Mouse (Mus musculus): ENCODE measurements around the gene Mre11a. TPM values are rescaled to one million over a fixed set of nuclear protein-coding genes. Genes with fewer than 3 reads are reported as not detected.

Mre11a gene
- polyA plus RNA-seq, 1 experiment from 2014 or later: 35.9 TPM

GRCm38 (mm10) chr9:14856922-14857654, 72.6 kb downstream of the Mre11a start:
- Histone ChIP-seq H3K9me3 (no peaks in the 10 kb centered on the region), H3K4me1 (replicated peaks) (peaks cover 12% of the 10 kb centered on the region), H3K27me3 (peaks cover 52% of the 10 kb centered on the region), H3K9ac (replicated peaks) (no peak overlapping the region), H3K36me3 (no peaks in the 10 kb centered on the region), H3K4me3 (replicated peaks) (no peak overlapping the region), H3K4me2 (no peak overlapping the region), H3K27ac (no peak overlapping the region)
- ATAC-seq (ENCODE audit: insufficient number of reproducible peaks, insufficient read depth, low FRiP score, low TSS enrichment, low read depth): no peak
- WGBS: 54% methylated on average over 4 of the region's 4 CpGs

- H3K4me2 ChIP-seq: no peak overlapping the region
- H3K36me3 ChIP-seq: no peaks in the 10 kb centered on the region
- no peak overlapping the region for H3K27ac ChIP-seq
- H3K27me3 ChIP-seq: peaks cover 63% of the 10 kb centered on the region
- H3K9me3 ChIP-seq: no peaks in the 10 kb centered on the region
- H3K4me1 ChIP-seq (replicated peaks): peaks cover 12% of the 10 kb centered on the region
- WGBS: 71% methylated on average over 7 of the region's 7 CpGs
- ATAC-seq (ENCODE audit: insufficient number of reproducible peaks, insufficient read depth, low FRiP score, low TSS enrichment, low read depth): no peak
- H3K9ac ChIP-seq (replicated peaks): no peak overlapping the region
- H3K4me3 ChIP-seq (replicated peaks): no peak overlapping the region
Observed at GRCm38 (mm10) chr9:14858170-14858706, 73.8 kb downstream of the Mre11a start.

GRCm38 (mm10) chr9:14858782-14859181, 74.3 kb downstream of the Mre11a start:
- H3K9me3 ChIP-seq: no peaks in the 10 kb centered on the region
- no peak overlapping the region for H3K27ac ChIP-seq
- H3K36me3 ChIP-seq: no peaks in the 10 kb centered on the region
- H3K4me2 ChIP-seq: no peak overlapping the region
- H3K4me1 ChIP-seq (replicated peaks): peaks cover 12% of the 10 kb centered on the region
- WGBS: 83% methylated on average over 3 of the region's 3 CpGs
- no peak overlapping the region for H3K4me3 ChIP-seq (replicated peaks)
- H3K9ac ChIP-seq (replicated peaks): no peak overlapping the region
- peaks cover 68% of the 10 kb centered on the region for H3K27me3 ChIP-seq
- no peak for ATAC-seq (ENCODE audit: insufficient number of reproducible peaks, insufficient read depth, low FRiP score, low TSS enrichment, low read depth)

- peak; percentile 91 for ATAC-seq (ENCODE audit: insufficient number of reproducible peaks, insufficient read depth, low FRiP score, low TSS enrichment, low read depth)
- Histone ChIP-seq H3K4me3 (replicated peaks) (peak within 1 kb of the TSS; percentile 44), H3K9ac (replicated peaks) (peak within 1 kb of the TSS; percentile 50), H3K9me3 (no peaks in the 10 kb centered on the region), H3K27ac (no peak within 1 kb of the TSS), H3K4me1 (replicated peaks) (peaks cover 12% of the 10 kb centered on the region), H3K27me3 (peaks cover 76% of the 10 kb centered on the region), H3K36me3 (no peaks in the 10 kb centered on the region), H3K4me2 (peak within 1 kb of the TSS; percentile 86)
- WGBS: 3% methylated on average over 47 of the region's 47 CpGs
Observed at GRCm38 (mm10) chr9:14859868-14860639, 75.6 kb downstream of the Mre11a start, which contains the start of gene Gpr83. TSS of gene Gpr83 (plus strand) at chr9:14860210.

- no peak for ATAC-seq (ENCODE audit: insufficient number of reproducible peaks, insufficient read depth, low FRiP score, low TSS enrichment, low read depth)
- Histone ChIP-seq H3K27me3 (peaks cover 66% of the 10 kb centered on the region), H3K9me3 (no peaks in the 10 kb centered on the region), H3K36me3 (no peaks in the 10 kb centered on the region), H3K4me3 (replicated peaks) (no peak overlapping the region), H3K27ac (no peak overlapping the region), H3K4me1 (replicated peaks) (peaks cover 12% of the 10 kb centered on the region), H3K4me2 (no peak overlapping the region), H3K9ac (replicated peaks) (no peak overlapping the region)
- 51% methylated on average over 3 of the region's 3 CpGs for WGBS
Observed at GRCm38 (mm10) chr9:14863126-14863525, 78.7 kb downstream of the Mre11a start.

- no peak for ATAC-seq (ENCODE audit: insufficient number of reproducible peaks, insufficient read depth, low FRiP score, low TSS enrichment, low read depth)
- Histone ChIP-seq H3K27me3 (peaks cover 50% of the 10 kb centered on the region), H3K9me3 (no peaks in the 10 kb centered on the region), H3K4me1 (replicated peaks) (peaks cover 9% of the 10 kb centered on the region), H3K4me3 (replicated peaks) (no peak overlapping the region), H3K9ac (replicated peaks) (no peak overlapping the region), H3K4me2 (no peak overlapping the region), H3K27ac (no peak overlapping the region), H3K36me3 (no peaks in the 10 kb centered on the region)
- 84% methylated on average over 9 of the region's 9 CpGs for WGBS
Observed at GRCm38 (mm10) chr9:14864726-14865125, 80.3 kb downstream of the Mre11a start.

- Histone ChIP-seq H3K9me3 (no peaks in the 10 kb centered on the region), H3K4me2 (no peak overlapping the region), H3K27ac (no peak overlapping the region), H3K9ac (replicated peaks) (no peak overlapping the region), H3K4me1 (replicated peaks) (peaks cover 2% of the 10 kb centered on the region; the same call in 1 of the 2 replicates), H3K27me3 (peaks cover 28% of the 10 kb centered on the region), H3K36me3 (no peaks in the 10 kb centered on the region), H3K4me3 (replicated peaks) (no peak overlapping the region)
- WGBS: 41% methylated on average over 7 of the region's 7 CpGs
- no peak for ATAC-seq (ENCODE audit: insufficient number of reproducible peaks, insufficient read depth, low FRiP score, low TSS enrichment, low read depth)
Observed at GRCm38 (mm10) chr9:14866957-14867356, 82.5 kb downstream of the Mre11a start.

- Histone ChIP-seq H3K4me2 (no peak overlapping the region), H3K36me3 (no peaks in the 10 kb centered on the region), H3K4me1 (replicated peaks) (peaks cover 9% of the 10 kb centered on the region; the same call in 1 of the 2 replicates), H3K4me3 (replicated peaks) (no peak overlapping the region), H3K9me3 (no peaks in the 10 kb centered on the region), H3K27ac (no peak overlapping the region), H3K9ac (replicated peaks) (no peak overlapping the region), H3K27me3 (peaks cover 15% of the 10 kb centered on the region)
- ATAC-seq (ENCODE audit: insufficient number of reproducible peaks, insufficient read depth, low FRiP score, low TSS enrichment, low read depth): no peak
- 94% methylated on average over 8 of the region's 8 CpGs for WGBS
Observed at GRCm38 (mm10) chr9:14868326-14868725, 83.9 kb downstream of the Mre11a start.

- H3K27me3 ChIP-seq: no peaks in the 10 kb centered on the region
- no peak overlapping the region for H3K9ac ChIP-seq (replicated peaks)
- peaks cover 9% of the 10 kb centered on the region; the same call in 1 of the 2 replicates for H3K4me1 ChIP-seq (replicated peaks)
- no peak overlapping the region for H3K27ac ChIP-seq
- no peaks in the 10 kb centered on the region for H3K9me3 ChIP-seq
- ATAC-seq (ENCODE audit: insufficient number of reproducible peaks, insufficient read depth, low FRiP score, low TSS enrichment, low read depth): no peak
- H3K36me3 ChIP-seq: no peaks in the 10 kb centered on the region
- 82% methylated on average over 2 of the region's 2 CpGs for WGBS
- no peak overlapping the region for H3K4me2 ChIP-seq
- H3K4me3 ChIP-seq (replicated peaks): no peak overlapping the region
Observed at GRCm38 (mm10) chr9:14870377-14870776, 85.9 kb downstream of the Mre11a start.

- peaks cover 9% of the 10 kb centered on the region; the same call in 1 of the 2 replicates for H3K4me1 ChIP-seq (replicated peaks)
- H3K36me3 ChIP-seq: no peaks in the 10 kb centered on the region
- ATAC-seq (ENCODE audit: insufficient number of reproducible peaks, insufficient read depth, low FRiP score, low TSS enrichment, low read depth): no peak
- H3K9me3 ChIP-seq: no peaks in the 10 kb centered on the region
- H3K9ac ChIP-seq (replicated peaks): no peak overlapping the region
- H3K4me2 ChIP-seq: no peak overlapping the region
- no peak overlapping the region for H3K27ac ChIP-seq
- 90% methylated on average over 10 of the region's 10 CpGs for WGBS
- no peaks in the 10 kb centered on the region for H3K27me3 ChIP-seq
- H3K4me3 ChIP-seq (replicated peaks): no peak overlapping the region
Observed at GRCm38 (mm10) chr9:14870802-14871201, 86.3 kb downstream of the Mre11a start.

GRCm38 (mm10) chr9:14871536-14871935, 87.1 kb downstream of the Mre11a start:
- H3K4me1 ChIP-seq (replicated peaks): peaks cover 12% of the 10 kb centered on the region; the same call in 1 of the 2 replicates
- H3K27me3 ChIP-seq: no peaks in the 10 kb centered on the region
- no peak for ATAC-seq (ENCODE audit: insufficient number of reproducible peaks, insufficient read depth, low FRiP score, low TSS enrichment, low read depth)
- H3K27ac ChIP-seq: no peak overlapping the region
- whole genome bisulfite sequencing: 79% methylated on average over 3 of the region's 3 CpGs
- no peaks in the 10 kb centered on the region for H3K9me3 ChIP-seq
- no peak overlapping the region for H3K9ac ChIP-seq (replicated peaks)
- no peak overlapping the region for H3K4me2 ChIP-seq
- H3K36me3 ChIP-seq: no peaks in the 10 kb centered on the region
- H3K4me3 ChIP-seq (replicated peaks): no peak overlapping the region
